Mouse (Mus musculus) midbrain, embryonic 11.5 days (tissue): ENCODE results near the gene Rapgef1. TPM values are rescaled to one million over a fixed set of nuclear protein-coding genes. Genes with fewer than 3 reads are reported as not detected.
"Not testable (repeated sequence)": the region's sequence is repeated elsewhere in the genome, so short reads cannot be mapped to it uniquely, and the experiment has no call there.

ENCODE experiments used
- ATAC-seq: fragments of 200-750 bp; cut with Nextera tagmentation; 2 replicates; pipeline ENCODE4 v1.8.0; 2017; ENCODE audit warnings: moderate TSS enrichment, moderate library complexity; ENCODE audit not compliant: low FRiP score
- DNase-seq: peaks from one replicate; pipeline ENCODE4 v3.0.0; 2015; ENCODE audit warnings: low spot score; ENCODE audit errors: missing footprints
- H3K27ac ChIP-seq: fragments of 300-500 bp; sonication (generic); 2 replicates; pipeline ENCODE4 v1.5.1; 2014; ENCODE audit warnings: low read depth, low read length
- H3K27me3 ChIP-seq: fragments of 300-500 bp; sonication (generic); 2 replicates; pipeline ENCODE4 v1.6.1; 2014; ENCODE audit warnings: mild to moderate bottlenecking, low read length, moderate library complexity, mixed read lengths; ENCODE audit not compliant: control insufficient read depth, insufficient read depth
- H3K36me3 ChIP-seq: fragments of 300-500 bp; sonication (generic); 2 replicates; pipeline ENCODE4 v1.6.1; 2014; ENCODE audit warnings: mild to moderate bottlenecking, low read length, moderate library complexity, mixed read lengths; ENCODE audit not compliant: control insufficient read depth, insufficient read depth
- H3K4me1 ChIP-seq: fragments of 300-500 bp; sonication (generic); 2 replicates; pipeline ENCODE4 v1.6.1; 2014; ENCODE audit warnings: low read length; ENCODE audit not compliant: control insufficient read depth, insufficient read depth
- H3K4me2 ChIP-seq: fragments of 300-500 bp; sonication (generic); 2 replicates; pipeline ENCODE4 v1.6.1; 2014; ENCODE audit warnings: mild to moderate bottlenecking, moderate library complexity
- H3K4me3 ChIP-seq: fragments of 300-500 bp; sonication (generic); 2 replicates; pipeline ENCODE4 v1.5.1; 2014; ENCODE audit warnings: low read depth, low read length
- H3K9ac ChIP-seq: fragments of 300-500 bp; sonication (generic); 2 replicates; pipeline ENCODE4 v1.6.1; 2014; ENCODE audit warnings: low read length
- H3K9me3 ChIP-seq: fragments of 300-500 bp; sonication (generic); 2 replicates; pipeline ENCODE4 v1.6.1; 2016; ENCODE audit warnings: low read length; ENCODE audit not compliant: control insufficient read depth
- WGBS: fragments of 180-500 bp; shearing (Covaris S2); extraction: QIAGEN DNeasy Blood & Tissue Kit; methylation state at CpG from one replicate; pipeline ENCODE4 v1.1.7; 2014; 5-methylcytosine and 5-hydroxymethylcytosine counted together
- polyA plus RNA-seq: library from polyadenylated mRNA; unstranded; fragments of >200 nt; fragmentation: Nextera tagmentation; extraction: Ambion mirVana; gene quantifications from 2 replicates; pipeline ENCODE4 v1.2.1, GENCODE M21; 2014

Gene Rapgef1
- polyA plus RNA-seq, 1 experiment from 2014 or later = 15.6 TPM

DNA sequence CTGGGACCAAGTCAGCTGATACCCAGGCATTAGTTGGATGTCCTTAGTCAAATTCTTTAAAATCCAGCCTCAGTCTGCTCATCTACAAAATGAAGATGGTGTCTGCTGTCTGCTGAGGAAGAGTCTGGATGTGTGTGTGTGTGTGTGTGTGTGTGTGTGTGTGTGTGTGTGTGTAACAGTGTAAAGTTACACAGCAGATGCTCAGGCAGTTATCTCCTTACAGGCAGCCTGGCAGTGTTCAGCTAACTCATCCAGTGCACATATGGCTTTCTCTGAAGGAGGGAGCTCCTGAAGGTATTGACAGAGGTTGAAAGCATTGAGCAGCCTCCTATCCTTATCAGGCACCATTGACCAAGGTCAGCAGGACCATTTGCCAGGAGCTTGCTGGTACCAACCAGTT, 81.4 kb downstream of the Rapgef1 start:
- H3K9me3 ChIP-seq = no peaks in the 10 kb centered on the region
- peaks cover 32% of the 10 kb centered on the region for H3K36me3 ChIP-seq
- H3K4me2 ChIP-seq = no peak overlapping the region
- no peak for ATAC-seq
- DNase-seq = no peak
- no peak overlapping the region for H3K4me3 ChIP-seq
- no peaks in the 10 kb centered on the region for H3K4me1 ChIP-seq
- H3K9ac ChIP-seq = no peak overlapping the region
- H3K27me3 ChIP-seq = no peaks in the 10 kb centered on the region
- no peak overlapping the region for H3K27ac ChIP-seq

GRCm38 (mm10) chr2:29701393-29701792, 81.9 kb downstream of the Rapgef1 start:
- DNase-seq (no peak), ATAC-seq (no peak)
- H3K27ac ChIP-seq = no peak overlapping the region
- H3K9ac ChIP-seq = no peak overlapping the region
- H3K9me3 ChIP-seq = no peaks in the 10 kb centered on the region
- H3K27me3 ChIP-seq = no peaks in the 10 kb centered on the region
- no peak overlapping the region for H3K4me3 ChIP-seq
- 89% methylated on average over 6 of the region's 6 CpGs for WGBS
- H3K4me2 ChIP-seq = no peak overlapping the region
- no peaks in the 10 kb centered on the region for H3K4me1 ChIP-seq
- H3K36me3 ChIP-seq = peaks cover 34% of the 10 kb centered on the region

GRCm38 (mm10) chr2:29702189-29702588, 82.7 kb downstream of the Rapgef1 start:
- H3K9ac ChIP-seq = no peak overlapping the region
- H3K4me1 ChIP-seq = no peaks in the 10 kb centered on the region
- H3K27ac ChIP-seq = no peak overlapping the region
- ATAC-seq (no peak), DNase-seq (no peak)
- 95% methylated on average over 8 of the region's 8 CpGs for WGBS
- H3K4me2 ChIP-seq = no peak overlapping the region
- peaks cover 36% of the 10 kb centered on the region for H3K36me3 ChIP-seq
- no peaks in the 10 kb centered on the region for H3K27me3 ChIP-seq
- no peak overlapping the region for H3K4me3 ChIP-seq
- no peaks in the 10 kb centered on the region for H3K9me3 ChIP-seq

- ATAC-seq (no peak), DNase-seq (no peak)
- 91% methylated on average over 9 of the region's 9 CpGs for WGBS
- Histone ChIP-seq H3K9ac (no peak overlapping the region), H3K4me3 (no peak overlapping the region), H3K27ac (no peak overlapping the region), H3K27me3 (no peaks in the 10 kb centered on the region), H3K4me2 (no peak overlapping the region), H3K4me1 (no peaks in the 10 kb centered on the region), H3K9me3 (no peaks in the 10 kb centered on the region), H3K36me3 (peaks cover 39% of the 10 kb centered on the region)
These were observed 83.9 kb downstream of the Rapgef1 start for GRCm38 (mm10) chr2:29703104-29704081.

- Histone ChIP-seq H3K4me2 (no peak overlapping the region), H3K36me3 (peaks cover 38% of the 10 kb centered on the region), H3K9me3 (no peaks in the 10 kb centered on the region), H3K4me3 (no peak overlapping the region), H3K27ac (no peak overlapping the region), H3K4me1 (no peaks in the 10 kb centered on the region), H3K9ac (no peak overlapping the region), H3K27me3 (no peaks in the 10 kb centered on the region)
- ATAC-seq (no peak), DNase-seq (no peak)
- WGBS = 91% methylated on average over 3 of the region's 3 CpGs
These were observed 86.0 kb downstream of the Rapgef1 start for GRCm38 (mm10) chr2:29705493-29705892.

GRCm38 (mm10) chr2:29706726-29707620, 87.5 kb downstream of the Rapgef1 start:
- Histone ChIP-seq H3K27me3 (no peaks in the 10 kb centered on the region), H3K9me3 (no peaks in the 10 kb centered on the region), H3K9ac (no peak overlapping the region), H3K36me3 (peaks cover 33% of the 10 kb centered on the region), H3K4me1 (no peaks in the 10 kb centered on the region), H3K27ac (no peak overlapping the region), H3K4me2 (no peak overlapping the region), H3K4me3 (no peak overlapping the region)
- DNase-seq = no peak
- 97% methylated on average over 18 of the region's 18 CpGs for WGBS
- no peak for ATAC-seq

GRCm38 (mm10) chr2:29707731-29708130, 88.2 kb downstream of the Rapgef1 start:
- Histone ChIP-seq H3K27ac (no peak overlapping the region), H3K4me3 (no peak overlapping the region), H3K9ac (no peak overlapping the region), H3K36me3 (peaks cover 25% of the 10 kb centered on the region), H3K27me3 (no peaks in the 10 kb centered on the region), H3K4me1 (no peaks in the 10 kb centered on the region), H3K4me2 (no peak overlapping the region), H3K9me3 (no peaks in the 10 kb centered on the region)
- no peak for DNase-seq
- 86% methylated on average over 4 of the region's 4 CpGs for WGBS
- no peak for ATAC-seq

DNA sequence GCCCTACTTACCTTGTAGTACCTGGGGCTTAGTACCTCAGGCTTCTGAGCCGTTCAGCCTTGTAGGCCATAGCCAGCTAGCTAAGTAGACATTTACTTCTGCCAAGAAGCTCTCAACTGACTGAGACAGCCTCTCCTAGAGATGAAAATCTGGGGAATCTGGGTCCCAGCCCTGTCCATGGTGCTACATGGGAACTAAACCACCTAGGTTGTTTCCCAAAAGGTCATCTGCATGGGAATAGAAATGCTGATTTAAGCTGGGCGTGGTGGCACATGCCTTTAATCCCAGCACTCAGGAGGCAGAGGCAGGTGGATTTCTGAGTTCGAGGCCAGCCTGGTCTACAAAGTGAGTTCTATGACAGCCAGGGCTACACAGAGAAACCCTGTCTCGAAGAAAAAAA, 88.7 kb downstream of the Rapgef1 start:
- not testable (repeated sequence) for H3K9ac ChIP-seq, H3K4me1 ChIP-seq, H3K27me3 ChIP-seq, H3K4me2 ChIP-seq, H3K4me3 ChIP-seq, DNase-seq, H3K9me3 ChIP-seq, ATAC-seq, H3K27ac ChIP-seq
- 92% methylated on average over 4 of the region's 4 CpGs for WGBS
- H3K36me3 ChIP-seq = peaks cover 21% of the 10 kb centered on the region

GRCm38 (mm10) chr2:29711038-29711437, 91.5 kb downstream of the Rapgef1 start:
- Histone ChIP-seq H3K4me3 (no peak overlapping the region), H3K4me2 (no peak overlapping the region), H3K9me3 (no peaks in the 10 kb centered on the region), H3K27me3 (no peaks in the 10 kb centered on the region), H3K4me1 (no peaks in the 10 kb centered on the region), H3K9ac (no peak overlapping the region), H3K36me3 (peaks cover 11% of the 10 kb centered on the region), H3K27ac (no peak overlapping the region)
- WGBS = 78% methylated on average over 3 of the region's 3 CpGs
- no peak for DNase-seq
- no peak for ATAC-seq
